Mouse (Mus musculus): ENCODE data around the gene Xndc1. TPM values are rescaled to one million over a fixed set of nuclear protein-coding genes. Genes with fewer than 3 reads are reported as not detected.

Xndc1 gene
- polyA plus RNA-seq, 1 experiment = 29.3 TPM

DNA sequence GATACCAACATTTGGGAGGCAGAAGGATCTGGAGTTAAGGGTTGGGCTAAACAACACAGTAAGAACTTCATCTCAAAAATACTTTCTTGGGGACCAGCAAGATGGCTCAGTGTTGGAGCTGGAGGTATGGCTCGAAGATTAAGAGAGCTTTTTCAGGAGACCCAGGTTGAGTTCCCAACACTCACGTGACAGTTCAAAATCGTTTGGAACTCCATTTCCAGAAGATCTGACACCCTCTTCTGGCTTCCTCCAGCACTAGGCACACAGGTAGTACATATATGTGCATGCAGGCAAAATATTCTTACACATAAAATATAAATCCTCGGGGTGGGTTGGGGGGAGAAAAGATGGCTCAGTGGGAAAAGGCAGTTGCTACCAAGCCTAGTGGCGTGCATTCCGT is 1.1 kb downstream of the Xndc1 start:
- TF ChIP-seq GATA1 (IDR thresholded peaks at IDR 0.05; ENCODE audit: low read length) = no peak

DNA sequence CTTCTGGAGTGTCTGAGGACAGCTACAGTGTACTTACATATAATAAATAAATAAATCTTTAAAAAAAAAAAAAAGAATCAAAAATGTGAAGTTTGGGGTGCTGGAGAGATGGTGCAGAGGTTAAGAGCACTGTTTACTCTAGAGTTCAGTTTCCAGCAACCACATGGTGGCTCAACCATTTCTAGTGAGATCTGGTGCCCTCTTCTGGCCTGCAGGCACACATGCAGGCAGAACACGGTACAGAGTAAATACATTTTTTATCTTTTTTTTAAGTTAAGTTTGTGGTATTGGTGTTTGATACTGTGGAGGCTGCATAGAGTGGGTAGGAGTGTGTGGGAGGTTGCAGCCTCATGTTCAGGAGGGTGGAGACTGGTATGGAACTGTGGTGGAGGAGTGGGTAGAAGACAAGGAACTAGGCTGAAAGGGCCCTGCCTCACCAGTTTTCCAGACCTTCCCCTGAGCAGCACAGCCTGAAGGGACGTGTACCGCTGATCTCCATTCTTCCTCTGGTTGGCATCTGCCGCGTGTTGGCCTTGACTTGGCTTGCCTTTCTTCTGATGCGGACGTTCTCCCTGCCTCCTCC is 11.5 kb downstream of the Xndc1 start:
- TF ChIP-seq GATA1 (IDR thresholded peaks at IDR 0.05; ENCODE audit: low read length) = no peak

DNA sequence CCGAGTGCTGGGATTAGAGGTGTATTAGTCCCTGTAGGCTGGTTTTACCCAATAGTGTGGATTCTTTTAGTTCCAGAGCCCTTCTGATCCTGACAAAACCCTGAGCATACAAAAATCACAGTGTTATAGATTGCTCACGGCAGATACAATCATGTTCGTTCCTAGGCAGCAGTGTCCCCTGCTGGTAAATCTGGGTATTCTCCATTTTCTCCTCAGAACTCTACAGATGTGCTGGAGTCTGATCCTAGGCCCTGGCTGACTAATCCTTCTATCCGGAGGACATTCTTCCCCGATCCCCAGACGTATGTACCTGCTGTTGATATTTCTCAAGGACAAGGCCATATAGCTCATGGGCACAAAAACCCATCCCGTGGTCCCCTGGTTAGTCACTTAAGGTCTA is 13.2 kb downstream of the Xndc1 start:
- TF ChIP-seq GATA1 (IDR thresholded peaks at IDR 0.05; ENCODE audit: low read length) = no peak

DNA sequence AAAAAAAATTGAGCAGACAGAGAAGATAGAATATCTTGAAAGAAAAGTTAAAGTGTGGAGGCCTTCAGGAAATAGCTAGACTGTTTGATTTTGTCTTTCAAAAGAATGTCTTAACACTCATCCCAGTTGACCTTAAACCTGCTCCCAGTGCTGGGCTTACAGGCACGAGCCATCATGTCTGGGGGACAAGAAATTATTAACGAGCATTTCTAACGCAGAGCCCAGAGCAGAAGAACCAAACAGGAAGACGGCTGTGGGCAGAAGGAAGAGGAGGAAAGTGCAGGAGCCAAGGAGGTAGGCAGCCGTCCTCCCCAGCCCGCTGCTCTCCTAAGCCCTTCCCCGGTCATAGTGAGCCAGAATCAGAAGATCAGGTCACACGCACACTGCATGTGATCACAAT is 15.0 kb downstream of the Xndc1 start:
- no peak for TF ChIP-seq GATA1 (IDR thresholded peaks at IDR 0.05; ENCODE audit: low read length)

DNA sequence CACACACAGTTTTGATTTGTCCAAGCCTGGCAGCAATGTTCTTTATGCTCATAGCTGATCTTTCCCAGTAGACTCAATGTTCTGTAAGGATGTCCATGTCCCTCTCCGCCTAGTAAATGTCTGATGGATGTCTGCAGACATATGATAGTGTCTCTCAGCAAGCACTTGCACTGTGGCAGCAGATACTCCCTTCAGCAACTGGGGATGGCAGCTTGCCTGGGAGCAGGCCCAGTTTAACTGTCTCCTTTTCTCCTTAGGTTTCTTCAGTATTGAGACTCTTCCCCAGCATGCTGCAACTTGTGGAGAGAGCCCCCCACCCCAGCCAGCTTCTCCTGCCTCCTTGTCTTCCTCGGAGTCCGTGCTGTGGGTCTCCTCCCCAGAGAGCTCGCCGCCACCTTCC is 16.5 kb downstream of the Xndc1 start:
- no peak for TF ChIP-seq GATA1 (IDR thresholded peaks at IDR 0.05; ENCODE audit: low read length)

DNA sequence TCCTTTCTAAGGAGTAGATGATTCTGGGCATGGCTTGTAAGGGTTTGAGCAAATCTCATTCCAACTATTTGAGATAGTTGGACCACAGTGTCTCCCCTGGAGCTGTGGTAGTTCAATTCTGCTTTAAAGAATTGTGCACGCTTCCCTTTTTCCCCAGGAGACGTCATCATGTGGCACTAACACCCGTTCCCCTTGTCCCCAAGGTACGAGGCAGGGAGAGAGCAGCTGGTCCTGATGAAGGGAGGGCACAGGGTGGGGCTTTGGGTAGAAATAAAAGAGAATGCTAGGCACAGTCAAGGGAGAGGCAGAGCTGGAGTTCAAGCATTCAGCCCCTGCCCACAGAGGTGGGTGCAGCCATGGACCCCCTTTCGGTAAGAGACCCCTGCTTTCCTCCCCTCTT is 17.5 kb downstream of the Xndc1 start, which contains the start of gene Trpc2:
Gene Trpc2 (plus strand): TSS at position 301 of the 400 bp plus-strand sequence.
- no peak for TF ChIP-seq GATA1 (IDR thresholded peaks at IDR 0.05; ENCODE audit: low read length)

DNA sequence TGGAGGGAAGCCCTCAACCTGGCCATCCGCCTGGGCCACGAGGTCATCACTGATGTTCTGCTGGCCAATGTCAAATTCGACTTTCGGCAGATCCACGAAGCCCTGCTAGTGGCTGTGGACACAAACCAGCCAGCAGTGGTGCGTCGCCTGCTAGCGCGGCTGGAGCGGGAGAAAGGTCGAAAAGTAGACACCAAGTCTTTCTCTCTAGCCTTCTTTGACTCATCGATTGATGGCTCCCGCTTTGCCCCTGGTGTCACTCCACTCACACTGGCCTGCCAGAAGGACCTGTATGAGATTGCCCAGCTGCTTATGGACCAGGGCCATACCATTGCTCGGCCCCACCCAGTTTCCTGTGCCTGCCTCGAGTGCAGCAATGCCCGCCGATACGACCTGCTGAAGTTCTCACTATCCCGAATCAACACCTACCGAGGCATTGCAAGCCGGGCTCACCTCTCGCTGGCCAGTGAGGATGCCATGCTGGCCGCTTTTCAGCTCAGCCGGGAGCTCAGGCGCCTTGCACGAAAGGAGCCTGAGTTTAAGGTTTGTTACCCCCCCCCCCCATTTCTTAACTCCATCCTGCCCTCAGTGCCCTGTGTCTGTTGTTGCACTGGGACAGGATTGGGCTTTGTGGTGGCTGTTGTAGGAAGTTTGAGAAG is 18.9 kb downstream of the Xndc1 start:
- no peak for TF ChIP-seq GATA1 (IDR thresholded peaks at IDR 0.05; ENCODE audit: low read length)

DNA sequence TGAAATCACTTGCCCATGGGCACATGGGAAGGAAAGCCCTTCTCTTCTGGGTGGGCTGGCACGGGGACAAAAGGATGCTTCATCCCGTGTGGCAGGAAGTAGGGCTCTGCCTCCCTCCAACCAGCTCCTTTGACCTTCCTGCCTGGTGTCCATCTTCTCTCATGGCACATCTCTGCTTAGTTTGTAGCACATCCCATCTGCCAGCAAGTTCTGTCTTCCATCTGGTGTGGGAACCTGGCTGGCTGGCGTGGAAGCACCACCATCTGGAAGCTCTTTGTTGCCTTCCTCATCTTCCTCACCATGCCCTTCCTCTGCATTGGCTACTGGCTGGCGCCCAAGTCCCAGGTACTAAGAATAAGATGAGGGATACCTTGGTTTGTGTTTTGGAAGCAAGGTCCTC is 22.0 kb downstream of the Xndc1 start:
- TF ChIP-seq GATA1 (IDR thresholded peaks at IDR 0.05; ENCODE audit: low read length) = no peak

DNA sequence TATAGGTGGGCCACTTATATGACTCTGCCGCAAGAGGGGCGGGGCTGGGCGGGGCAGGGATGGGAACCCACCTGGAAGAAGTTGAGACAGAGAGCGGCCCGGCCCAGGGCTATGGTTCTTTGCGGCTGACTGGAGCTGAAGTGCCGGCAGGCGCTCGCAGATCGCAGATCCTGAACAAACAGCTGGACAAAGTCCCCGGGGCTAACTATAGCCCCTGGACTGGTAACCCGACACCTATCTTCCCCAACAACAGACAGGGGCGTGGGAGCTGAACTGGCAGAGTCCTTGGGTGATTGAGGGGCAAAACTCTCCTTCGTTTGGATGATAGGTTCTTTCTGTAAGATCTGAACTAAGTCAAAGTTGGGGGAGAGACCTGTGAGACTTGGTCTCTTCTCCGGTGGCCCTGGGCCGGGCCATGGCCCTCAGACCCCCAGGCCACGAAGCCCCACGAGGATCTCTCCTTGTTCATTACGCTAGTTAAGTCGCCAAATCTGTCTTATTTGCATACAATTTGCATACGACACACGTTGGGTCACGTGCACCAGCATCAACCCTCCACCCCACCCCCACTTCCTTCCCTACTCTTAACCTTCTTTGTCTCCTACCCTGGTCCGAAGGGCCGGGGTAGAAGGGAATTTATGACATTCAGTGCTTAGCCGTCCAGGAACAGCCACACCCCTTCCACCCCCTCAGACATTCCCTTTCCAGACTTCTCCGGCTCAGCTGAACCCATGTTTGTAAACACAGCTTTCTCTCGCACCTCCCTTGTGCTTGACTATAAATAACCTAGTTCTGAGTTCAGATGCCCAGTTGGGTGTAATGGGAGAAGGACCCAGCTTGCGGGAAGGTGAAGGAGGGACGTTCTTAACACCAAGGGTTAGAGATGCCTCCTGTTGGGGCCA is 34.7 kb downstream of the Xndc1 start:
- TF ChIP-seq GATA1 (IDR thresholded peaks at IDR 0.05; ENCODE audit: low read length) = no peak

DNA sequence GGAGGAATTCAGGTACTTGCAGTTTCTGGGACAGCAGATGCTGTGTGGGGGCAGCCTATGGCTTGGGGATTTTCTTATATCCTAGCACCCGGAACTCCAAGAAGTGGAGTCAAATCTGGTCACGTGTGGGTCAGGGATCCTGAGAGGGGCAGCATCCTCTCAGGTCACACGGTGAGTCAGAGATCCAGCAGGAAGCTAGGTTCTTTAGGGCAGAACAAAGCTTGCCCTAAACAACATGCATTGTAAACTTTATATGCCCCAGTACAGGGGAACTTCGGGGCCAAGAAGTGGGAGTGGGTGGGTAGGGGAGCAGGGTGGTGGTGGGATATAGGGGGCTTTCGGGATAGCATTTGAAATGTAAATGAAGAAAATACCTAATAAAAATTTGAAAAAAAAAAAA is 35.6 kb downstream of the Xndc1 start:
- no peak for TF ChIP-seq GATA1 (IDR thresholded peaks at IDR 0.05; ENCODE audit: low read length)

DNA sequence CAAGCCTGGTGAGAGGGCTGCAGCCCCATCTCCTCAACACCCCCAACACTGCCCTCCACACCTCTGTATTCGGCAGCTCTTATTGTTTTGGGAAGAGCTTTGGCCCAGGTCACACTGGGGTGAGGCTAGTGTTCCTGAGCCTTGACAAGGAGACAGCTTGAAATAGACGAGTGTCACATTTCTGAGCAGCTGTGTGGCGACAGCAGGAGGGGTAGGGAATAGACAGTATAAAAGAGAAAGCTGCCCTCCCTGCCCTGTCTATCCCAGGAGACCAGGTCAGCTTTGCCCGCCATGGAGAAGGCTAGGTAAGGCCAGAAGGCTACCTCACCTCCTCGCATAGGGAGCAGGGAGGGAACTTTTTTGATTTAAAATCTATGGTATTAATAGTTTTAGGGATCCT is 36.2 kb downstream of the Xndc1 start, which contains the start of gene Art1:
Gene Art1 (plus strand): TSS at position 257 of the 400 bp plus-strand sequence.
- no peak for TF ChIP-seq GATA1 (IDR thresholded peaks at IDR 0.05; ENCODE audit: low read length)

DNA sequence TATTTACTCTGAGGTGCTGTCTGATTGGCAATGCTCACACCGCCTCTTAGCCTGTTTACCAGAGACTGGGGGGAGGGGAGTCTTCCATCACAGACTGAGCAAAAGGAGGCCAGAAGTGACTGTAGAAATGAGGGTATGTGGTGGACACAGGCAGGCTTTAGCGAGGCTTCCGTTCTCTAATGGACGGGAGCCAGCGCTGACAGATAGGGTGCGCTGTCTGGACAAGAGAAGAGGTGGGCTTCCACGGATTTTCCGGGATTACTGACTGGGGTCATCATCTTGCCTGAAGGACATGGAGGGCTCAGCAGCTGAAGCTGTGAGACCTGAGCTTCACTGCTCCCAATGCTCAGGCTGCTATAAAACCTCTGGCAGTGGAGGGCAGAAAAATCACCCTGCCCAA is 36.9 kb downstream of the Xndc1 start:
- TF ChIP-seq GATA1 (IDR thresholded peaks at IDR 0.05; ENCODE audit: low read length) = no peak

DNA sequence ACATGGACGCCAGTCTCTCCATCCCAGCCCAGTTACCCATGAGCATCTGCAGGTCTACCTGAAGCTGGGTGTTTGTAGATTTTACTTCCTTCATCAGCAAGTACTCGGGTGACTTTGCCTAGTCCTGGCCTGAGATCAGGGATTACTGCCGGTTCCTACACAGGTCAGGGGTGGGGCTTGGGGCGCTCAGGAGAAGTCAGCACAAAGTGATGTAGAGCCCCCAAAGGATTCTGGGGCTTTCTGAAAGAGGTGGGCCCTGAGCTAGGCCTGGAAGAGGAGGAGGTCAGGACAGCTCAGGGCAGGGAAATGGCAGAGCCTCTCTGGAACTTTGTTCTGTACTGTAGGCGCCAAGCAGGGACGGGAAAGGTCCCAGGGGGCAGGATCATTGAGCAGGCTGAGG is 37.4 kb downstream of the Xndc1 start:
- no peak for TF ChIP-seq GATA1 (IDR thresholded peaks at IDR 0.05; ENCODE audit: low read length)

DNA sequence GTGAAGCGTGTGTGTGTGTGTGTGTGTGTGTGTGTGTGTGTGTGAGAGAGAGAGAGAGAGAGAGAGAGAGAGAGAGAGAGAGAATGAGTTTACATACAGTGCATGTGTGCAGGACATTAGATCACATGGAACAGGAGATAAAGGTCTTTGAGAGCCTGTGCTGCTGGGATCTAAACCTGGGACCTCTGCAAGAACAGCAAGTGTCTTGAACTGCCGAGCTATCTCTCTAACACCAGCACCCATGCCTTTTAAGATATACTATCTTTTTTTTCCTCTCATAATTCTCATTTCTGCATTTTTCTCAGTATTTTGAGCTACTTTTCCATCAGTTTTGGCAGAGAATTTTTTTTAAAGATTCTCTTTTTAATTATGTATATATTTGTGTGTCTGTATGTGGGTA is 38.2 kb downstream of the Xndc1 start:
- TF ChIP-seq GATA1 (IDR thresholded peaks at IDR 0.05; ENCODE audit: low read length) = no peak

DNA sequence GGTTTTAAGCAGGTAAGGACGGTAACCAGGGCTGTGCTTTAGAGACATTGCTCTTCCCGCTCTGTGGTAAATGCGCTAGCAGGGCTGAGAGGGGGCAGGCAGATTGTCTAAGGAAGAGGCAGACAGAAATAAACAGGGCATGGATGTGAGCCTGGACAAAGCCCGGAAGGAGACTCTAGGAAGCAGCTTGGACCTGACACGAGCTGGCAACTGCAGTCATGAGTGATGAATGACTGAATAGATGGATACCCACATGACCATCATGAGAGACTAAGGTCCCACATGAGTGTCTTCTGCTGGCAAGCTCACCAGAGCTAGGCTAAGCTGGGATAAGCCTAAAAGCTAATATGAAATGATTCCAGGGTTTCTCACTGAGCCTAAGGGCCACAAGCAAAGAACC is 38.8 kb downstream of the Xndc1 start:
- TF ChIP-seq GATA1 (IDR thresholded peaks at IDR 0.05; ENCODE audit: low read length) = no peak

DNA sequence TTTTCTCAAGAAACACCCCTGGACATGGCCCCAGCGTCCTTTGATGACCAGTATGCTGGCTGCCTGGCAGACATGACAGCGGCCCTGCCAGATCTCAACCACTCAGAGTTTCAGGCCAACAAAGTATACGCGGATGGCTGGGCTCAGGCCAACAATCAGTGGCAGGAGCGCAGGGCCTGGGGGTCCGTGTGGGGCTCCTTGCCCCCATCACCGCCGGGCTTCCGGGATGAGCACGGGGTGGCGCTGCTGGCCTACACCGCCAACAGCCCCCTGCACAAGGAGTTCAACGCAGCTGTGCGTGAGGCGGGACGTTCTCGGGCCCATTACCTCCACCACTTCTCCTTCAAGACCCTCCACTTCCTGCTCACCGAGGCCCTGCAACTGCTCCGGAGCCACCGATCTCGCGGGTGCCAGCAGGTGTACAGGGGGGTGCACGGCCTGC is 41.4 kb downstream of the Xndc1 start:
- no peak for TF ChIP-seq GATA1 (IDR thresholded peaks at IDR 0.05; ENCODE audit: low read length)

Data from G1E-ER4 (cell line).